Mouse (Mus musculus) left cerebral cortex, adult 9 months (tissue): ENCODE results near the gene Prlh.

Experiments
- DNase-seq, 2 experiments: peaks; one replicate each; pipeline ENCODE4 v3.0.0; 2022; ENCODE audit warnings: low spot score in 2 of 2

Prlh gene

GRCm38 (mm10) chr1:90953688-90954087, 780 bp downstream of the Prlh start:
- DNase-seq, result no peak

GRCm38 (mm10) chr1:90956245-90957096, 3.6 kb downstream of the Prlh start:
- DNase-seq, result peak in 1 of 2 experiments; percentile 76

DNA sequence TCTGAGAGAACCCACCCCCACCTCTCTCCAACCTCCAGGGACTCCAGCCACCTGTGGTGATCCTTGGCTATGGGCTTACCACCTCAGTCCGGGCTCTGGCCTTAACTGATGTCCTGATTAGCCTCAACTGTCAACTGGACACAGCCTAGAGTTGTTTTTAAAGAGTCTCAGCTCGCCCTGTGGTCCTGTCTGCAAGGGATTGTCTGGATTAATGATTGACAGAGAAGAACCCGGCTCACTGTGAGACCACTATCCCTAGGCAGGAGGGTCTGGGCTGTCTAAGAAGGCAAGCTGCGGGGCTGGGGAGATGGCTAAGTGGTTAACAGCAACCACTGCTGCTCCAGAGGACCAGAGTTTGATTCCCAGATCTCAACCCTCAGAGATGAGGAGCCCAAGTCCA, 9.6 kb downstream of the Prlh start:
- DNase-seq, result no peak

GRCm38 (mm10) chr1:90962994-90963393, 10.1 kb downstream of the Prlh start:
- DNase-seq, result no peak

DNA sequence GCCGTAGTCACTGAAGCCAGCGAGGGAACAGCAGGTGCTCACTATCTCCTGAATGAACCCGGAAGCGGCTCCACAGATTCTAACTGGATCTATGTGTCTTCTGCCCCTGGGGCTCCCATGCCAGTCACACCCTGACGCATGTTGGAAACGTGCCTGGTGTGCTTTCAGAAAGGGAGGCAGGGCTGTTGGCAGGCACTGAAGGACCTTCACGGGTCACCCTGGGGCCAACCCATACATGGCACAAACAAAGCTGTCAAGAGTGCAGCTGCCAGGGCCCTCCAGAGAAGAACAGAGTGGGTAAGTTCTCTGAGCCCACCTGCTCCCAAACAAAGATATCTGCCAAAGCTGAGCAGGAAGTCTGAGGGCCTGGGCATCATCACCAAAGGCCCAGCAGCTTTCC, 14.7 kb downstream of the Prlh start:
- no peak for DNase-seq

DNA sequence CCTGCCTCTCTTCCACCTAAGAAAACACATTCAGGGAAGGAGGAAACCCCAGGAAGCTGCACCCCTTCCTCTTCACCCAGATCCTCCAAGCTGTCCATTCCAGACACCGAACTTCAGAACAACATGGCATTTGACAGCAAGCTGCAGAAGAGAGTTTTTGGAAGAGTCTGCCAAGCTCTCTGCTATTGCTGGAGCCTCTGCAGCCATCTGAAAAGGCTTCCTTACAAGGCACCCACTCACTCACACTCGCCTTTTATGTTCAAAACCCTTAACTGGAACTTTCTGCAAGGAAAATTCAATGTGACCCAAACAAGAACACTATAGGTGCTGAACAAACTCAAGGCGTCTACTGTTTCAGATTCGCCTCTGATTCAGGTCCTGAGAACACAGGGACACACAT, 15.7 kb downstream of the Prlh start:
- DNase-seq, result no peak

DNA sequence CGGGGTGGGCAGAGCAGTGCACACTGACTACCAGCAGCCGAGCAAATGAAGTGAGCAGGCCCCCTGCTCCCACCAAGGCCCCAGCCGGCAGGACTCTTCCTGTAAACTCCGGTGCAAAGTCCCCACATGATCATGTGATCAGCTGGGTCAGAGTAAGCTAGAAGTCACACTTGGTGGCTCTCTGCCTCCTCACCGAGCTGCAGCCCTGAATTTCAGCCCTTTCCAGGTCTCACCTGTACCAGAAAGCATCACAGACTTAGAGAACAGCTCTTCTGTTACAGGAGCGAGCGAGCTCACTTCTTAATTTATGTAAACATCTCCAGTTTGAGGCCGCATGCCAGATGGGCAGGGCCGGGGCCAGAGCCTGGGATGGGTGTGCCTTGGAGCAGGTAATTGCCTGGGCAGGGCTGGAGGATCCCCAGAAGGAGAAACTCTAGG, 16.5 kb downstream of the Prlh start, which contains the start of gene Rab17:
Rab17 (minus strand) TSS at position 315 of the 438 bp plus-strand sequence.
- no peak for DNase-seq

- DNase-seq, result no peak
Observed at GRCm38 (mm10) chr1:90969881-90970390, 17.0 kb downstream of the Prlh start.

DNA sequence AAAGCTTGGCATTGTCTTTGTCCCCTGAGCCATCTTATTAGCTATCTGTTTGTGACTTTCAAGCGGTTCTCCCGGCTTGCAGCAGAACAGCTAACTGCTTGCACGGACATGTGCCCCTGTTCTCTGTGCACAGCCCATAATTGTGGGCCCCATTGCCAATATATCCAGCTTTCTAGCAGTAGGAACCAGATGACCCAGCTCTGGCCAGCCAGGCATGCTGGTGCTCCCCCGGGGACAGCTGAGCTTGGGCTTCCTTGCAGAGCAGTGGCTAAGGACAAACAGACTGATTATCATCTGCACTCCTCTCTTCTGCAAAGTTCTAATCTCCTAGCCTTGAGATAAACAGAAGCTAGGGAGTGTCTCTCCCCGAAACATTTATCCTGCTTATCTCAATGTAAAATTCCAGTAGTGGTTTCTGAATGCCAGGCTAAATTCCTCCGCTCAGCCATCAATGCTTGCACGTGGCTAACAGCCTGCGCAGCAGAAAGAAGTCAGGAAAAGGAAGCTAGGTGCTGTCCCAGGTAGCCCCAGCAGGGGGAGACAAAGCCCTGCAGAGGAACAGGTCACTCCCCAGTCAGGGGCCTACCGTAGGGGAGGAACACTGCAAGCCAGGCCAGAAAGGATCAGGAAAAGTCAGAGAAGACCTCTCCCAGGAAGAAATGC, 20.1 kb downstream of the Prlh start:
- DNase-seq, result peak; percentile 61 to 96

GRCm38 (mm10) chr1:90973574-90973911, 20.6 kb downstream of the Prlh start:
- no peak for DNase-seq

- DNase-seq, result peak; percentile 43 to 72
Observed at GRCm38 (mm10) chr1:90974906-90975649, 22.2 kb downstream of the Prlh start.

- no peak for DNase-seq
Observed at GRCm38 (mm10) chr1:90975960-90976359, 23.1 kb downstream of the Prlh start.

DNA sequence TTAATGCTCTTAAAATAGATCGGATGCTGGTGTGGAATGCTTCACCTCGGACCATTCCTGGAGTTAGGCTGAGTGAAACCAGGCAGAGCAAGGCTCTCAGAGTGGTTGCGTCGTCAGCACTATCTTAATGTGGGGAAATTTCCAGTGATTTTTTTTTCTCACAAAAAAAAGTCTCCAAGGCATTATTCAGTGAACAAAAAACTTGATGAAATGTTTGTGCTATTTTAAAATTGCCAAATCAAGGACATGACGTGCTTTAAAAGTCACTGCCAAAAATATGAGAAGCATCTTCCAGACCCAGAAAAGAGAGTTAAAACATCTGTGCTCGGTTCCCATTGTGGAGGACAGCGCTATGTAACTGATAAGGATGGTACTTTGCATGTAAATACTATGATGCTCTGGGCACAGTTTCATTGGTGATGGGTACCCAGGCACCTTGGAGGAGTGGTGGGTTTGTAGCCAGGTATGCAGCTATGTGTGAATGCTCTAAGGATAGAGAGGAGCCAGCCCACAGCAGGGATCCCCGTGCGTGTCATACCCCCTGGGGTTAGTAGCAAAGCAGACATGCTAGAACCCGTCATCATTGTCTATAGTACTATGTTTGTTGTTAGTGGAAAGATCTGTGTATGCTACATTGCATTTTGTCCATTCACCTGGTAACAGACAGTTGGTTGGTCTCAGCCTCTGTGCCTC, 27.9 kb downstream of the Prlh start:
- DNase-seq, result no peak

DNA sequence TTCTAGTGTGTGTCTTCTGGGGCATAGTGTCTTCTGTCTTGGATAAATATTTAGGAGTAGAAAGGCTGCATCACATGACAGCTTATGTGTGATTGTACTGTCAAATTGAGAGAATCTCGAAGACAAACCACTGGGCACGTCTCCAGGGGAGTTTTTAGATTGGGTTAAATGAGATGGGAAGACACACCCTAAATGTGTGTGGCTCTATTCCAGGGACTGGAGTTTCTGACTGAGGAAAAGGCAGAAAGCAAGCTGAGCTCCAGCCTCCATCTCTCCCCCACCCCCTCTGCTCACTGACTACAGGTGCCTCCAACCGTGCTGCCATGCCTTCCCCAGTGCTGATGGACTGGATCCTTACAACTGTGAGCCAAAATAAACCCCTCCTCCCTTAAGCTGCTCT, 28.4 kb downstream of the Prlh start:
- DNase-seq, result no peak

DNA sequence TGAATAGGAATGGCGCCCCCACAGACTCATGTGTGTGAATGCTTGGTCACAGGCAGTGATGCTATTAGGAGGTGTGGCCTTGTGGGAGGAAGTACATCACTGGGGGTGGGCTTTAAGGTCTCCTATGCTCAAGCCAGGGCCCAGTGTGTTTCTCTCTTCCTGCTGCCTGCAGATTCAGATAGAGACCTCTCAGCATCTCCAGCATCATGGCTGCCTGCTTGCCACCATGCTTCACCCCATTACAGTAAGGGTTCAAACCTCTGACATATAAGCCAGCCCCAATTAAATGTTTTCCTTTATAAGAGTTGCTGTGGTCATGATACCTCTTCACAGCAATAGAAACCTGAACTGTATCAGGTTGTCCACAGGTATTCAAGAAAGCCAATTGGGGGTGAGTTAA, 43.0 kb downstream of the Prlh start:
- DNase-seq, result no peak

- no peak for DNase-seq
Observed at GRCm38 (mm10) chr1:90997136-90997535, 44.2 kb downstream of the Prlh start.

DNA sequence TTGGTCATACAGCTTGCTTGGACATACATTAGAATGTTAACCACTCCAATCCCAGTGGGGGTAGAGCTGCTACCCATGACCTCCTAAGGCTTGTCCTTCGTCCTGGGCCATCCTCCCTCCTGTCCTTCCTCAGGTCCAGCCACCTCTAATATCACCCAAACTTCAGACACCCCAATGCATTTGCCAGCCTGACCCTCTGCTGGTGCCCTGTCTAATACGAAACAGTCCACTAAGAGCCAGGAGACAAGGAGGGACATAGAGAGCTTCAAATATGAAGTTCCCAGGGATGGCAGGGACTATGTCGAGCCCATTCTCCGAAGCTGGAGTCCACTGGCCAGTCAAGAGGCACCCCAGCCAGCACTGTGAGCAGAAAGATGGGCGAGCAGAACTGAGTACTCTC, 44.7 kb downstream of the Prlh start:
- DNase-seq, result no peak

DNA sequence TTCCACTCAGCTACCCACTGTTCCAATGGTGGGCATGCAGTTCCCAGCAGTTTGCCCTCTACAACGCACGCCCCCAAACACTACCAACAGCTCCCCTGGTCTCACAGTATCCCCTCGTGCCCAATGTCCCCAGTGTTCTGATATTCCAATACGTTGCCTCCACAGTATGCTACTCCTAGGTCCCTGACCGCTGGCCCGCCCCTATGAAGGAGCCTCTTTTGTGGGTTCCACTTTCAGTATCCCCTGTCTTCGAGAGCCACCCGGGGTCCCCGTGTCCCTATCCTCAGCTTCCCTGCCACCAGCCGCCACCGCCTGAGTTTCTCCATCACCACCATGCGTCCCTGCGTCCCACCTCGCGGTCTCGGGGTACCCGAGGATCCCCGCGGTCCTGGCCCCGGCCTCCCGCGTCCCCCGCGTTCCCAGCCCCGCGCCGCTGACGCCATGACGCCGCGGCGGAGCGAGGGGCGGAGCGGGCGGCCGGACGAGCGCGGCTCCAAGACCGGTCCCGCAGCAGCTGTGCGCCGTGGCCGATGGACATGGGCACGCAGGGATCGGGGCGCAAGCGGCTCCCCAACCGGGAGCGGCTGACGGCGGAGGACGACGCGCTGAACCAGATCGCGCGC, 45.5 kb downstream of the Prlh start, which contains the start of gene Lrrfip1:
Lrrfip1 (plus strand) TSS at position 470 of the 623 bp plus-strand sequence.
- DNase-seq, result peak in 1 of 2 experiments; percentile 48

DNA sequence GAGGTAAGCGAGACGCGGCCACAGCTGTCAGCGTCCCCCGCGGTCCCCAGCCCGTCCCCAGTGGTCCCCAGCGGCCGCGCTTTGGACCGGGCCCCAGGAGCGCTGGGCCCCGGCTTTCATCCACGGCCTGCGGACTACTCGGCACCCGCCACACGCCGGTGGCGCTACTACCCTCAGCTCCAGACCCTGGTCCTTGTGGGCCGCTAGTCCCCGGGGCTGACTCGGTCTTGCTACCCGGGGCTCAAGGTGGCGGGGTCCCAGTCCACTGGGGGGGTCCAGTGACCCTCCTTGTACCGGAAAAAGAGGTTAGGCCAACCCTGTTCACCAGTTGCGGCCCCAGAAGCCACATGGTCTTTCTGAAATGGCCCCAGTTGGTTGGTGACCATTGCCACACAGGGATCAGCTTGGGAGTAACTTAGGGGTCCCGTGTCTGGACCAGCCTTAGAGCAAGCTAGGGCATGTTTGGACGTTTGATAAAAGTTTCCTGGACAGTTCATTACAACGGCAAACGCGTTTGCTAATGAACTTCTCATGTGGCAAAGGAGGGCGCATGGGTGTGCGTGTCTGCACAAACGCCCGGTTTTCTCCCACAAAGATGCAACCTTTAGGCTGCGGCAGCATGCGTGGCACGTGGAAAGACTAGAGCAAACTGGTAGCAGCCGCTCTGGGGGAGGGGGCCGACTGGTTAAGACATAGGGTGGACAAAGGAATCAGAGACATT, 46.1 kb downstream of the Prlh start:
- no peak for DNase-seq

GRCm38 (mm10) chr1:90999911-91000601, 47.1 kb downstream of the Prlh start:
- DNase-seq, result no peak
